Mouse (Mus musculus): ENCODE measurements around the gene Rps6ka3. TPM values are rescaled to one million over a fixed set of nuclear protein-coding genes. Genes with fewer than 3 reads are reported as not detected.

Gene Rps6ka3
- polyA plus RNA-seq (2015; fragmentation: Nextera tagmentation; extraction: Ambion mirVana) = 3.4 and 3.9 TPM in 2 replicates

DNA sequence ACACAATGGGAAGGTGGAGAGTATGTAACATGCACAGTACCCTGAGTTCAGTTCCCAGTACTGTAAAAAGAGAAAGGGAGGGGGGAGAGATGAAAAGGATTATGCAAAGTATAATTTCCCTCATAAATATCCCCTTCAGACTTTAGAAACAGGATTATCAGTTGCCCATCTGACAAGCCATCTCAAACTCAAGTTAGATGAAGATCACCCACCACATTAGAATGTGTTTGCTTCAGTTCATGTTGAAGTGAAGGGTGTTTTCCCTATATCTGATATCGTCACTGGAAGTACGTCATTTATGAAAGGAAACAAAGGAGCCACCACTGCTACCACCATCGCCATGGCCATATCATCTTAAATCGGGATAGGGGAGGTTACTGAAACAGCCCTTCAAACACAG lies at the start of gene Rps6ka3:
Gene Rps6ka3 (plus strand): TSS at position 301 of the 400 bp plus-strand sequence.
- no peaks in the 10 kb centered on the region for H3K4me1 ChIP-seq
- H3K27ac ChIP-seq (replicated peaks) = no peak within 1 kb of the TSS
- H3K36me3 ChIP-seq = no peaks in the 10 kb centered on the region
- H3K27me3 ChIP-seq = no peaks in the 10 kb centered on the region
- H3K4me3 ChIP-seq = no peak within 1 kb of the TSS
- no peak for ATAC-seq (replicated peaks)
- H3K9ac ChIP-seq (replicated peaks) = no peak within 1 kb of the TSS
- no peaks in the 10 kb centered on the region for H3K9me3 ChIP-seq
- 89% methylated on average over 4 of the region's 4 CpGs for WGBS
- no peak within 1 kb of the TSS for H3K4me2 ChIP-seq (replicated peaks)

DNA sequence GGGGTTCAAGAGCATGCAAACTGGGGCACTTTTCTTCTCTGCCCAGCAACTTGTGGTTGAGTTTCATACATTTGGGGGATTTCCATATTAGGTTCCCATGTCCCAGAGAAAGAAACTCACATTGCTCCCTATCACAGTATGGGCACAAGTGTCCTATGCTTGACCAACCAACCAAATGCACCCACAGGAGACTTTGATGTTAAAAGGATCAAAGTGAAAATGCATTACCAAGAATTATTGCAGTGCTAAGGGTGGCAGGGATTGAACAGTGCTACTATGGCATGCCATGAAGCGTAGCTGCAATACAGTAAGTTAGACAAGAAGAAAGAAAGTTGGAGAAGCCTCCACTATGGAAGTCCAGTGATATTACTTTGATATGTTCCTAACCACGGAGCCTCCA lies 40.9 kb upstream of the Rps6ka3 start:
- H3K4me3 ChIP-seq = no peak overlapping the region
- H3K27ac ChIP-seq (replicated peaks) = no peak overlapping the region
- ATAC-seq (replicated peaks) = no peak
- WGBS = 87% methylated on average over 2 of the region's 2 CpGs
- no peaks in the 10 kb centered on the region for H3K36me3 ChIP-seq
- H3K27me3 ChIP-seq = no peaks in the 10 kb centered on the region
- H3K9ac ChIP-seq (replicated peaks) = no peak overlapping the region
- H3K9me3 ChIP-seq = no peaks in the 10 kb centered on the region
- H3K4me2 ChIP-seq (replicated peaks) = no peak overlapping the region
- no peaks in the 10 kb centered on the region for H3K4me1 ChIP-seq

DNA sequence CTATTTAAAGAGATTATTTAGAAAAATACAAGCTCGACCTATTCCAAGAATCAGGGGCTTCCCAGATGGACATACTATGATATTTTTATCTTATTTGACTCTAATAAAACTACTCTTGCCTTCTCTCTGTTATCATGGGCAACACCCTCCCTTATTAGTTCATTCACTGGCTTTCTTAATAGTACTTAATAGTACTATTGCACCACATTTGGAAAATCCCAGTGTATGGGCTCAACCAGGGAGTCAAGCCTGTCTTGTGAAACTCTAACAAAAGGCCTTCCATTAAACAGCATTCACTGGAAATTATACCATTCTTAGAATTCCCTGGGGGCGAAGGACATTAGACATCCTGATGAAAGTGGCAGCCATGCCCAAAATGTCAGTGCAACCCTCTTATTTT lies 38.5 kb upstream of the Rps6ka3 start:
- no peak overlapping the region for H3K4me2 ChIP-seq (replicated peaks)
- WGBS = 64% methylated on average over 2 of the region's 2 CpGs
- no peak overlapping the region for H3K9ac ChIP-seq (replicated peaks)
- ATAC-seq (replicated peaks) = no peak
- no peaks in the 10 kb centered on the region for H3K9me3 ChIP-seq
- no peak overlapping the region for H3K4me3 ChIP-seq
- no peaks in the 10 kb centered on the region for H3K4me1 ChIP-seq
- no peaks in the 10 kb centered on the region for H3K36me3 ChIP-seq
- no peaks in the 10 kb centered on the region for H3K27me3 ChIP-seq
- no peak overlapping the region for H3K27ac ChIP-seq (replicated peaks)

DNA sequence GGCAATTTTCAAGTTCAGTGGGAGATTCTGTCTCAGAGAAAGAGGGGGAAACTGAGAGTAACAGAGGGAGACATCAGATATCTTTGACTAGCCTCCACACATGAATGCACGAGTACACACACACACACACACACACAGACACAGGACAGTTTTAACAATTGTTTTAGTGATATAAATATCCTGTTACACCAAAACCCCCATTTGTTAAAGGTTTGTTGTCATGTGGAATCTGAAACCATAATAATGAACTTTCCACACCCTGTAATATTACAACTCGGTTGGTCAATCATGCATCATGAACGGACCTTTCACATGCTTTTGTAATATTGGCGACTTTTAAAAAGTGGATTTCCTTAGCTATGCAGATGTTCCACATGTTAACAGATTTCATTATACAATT lies 18.5 kb upstream of the Rps6ka3 start:
- Histone ChIP-seq H3K4me1 (no peaks in the 10 kb centered on the region), H3K4me3 (no peak overlapping the region), H3K9me3 (no peaks in the 10 kb centered on the region), H3K4me2 (replicated peaks) (no peak overlapping the region), H3K36me3 (no peaks in the 10 kb centered on the region), H3K27ac (replicated peaks) (no peak overlapping the region), H3K27me3 (no peaks in the 10 kb centered on the region), H3K9ac (replicated peaks) (no peak overlapping the region)
- WGBS = 88% methylated on average over 4 of the region's 4 CpGs
- no peak for ATAC-seq (replicated peaks)

DNA sequence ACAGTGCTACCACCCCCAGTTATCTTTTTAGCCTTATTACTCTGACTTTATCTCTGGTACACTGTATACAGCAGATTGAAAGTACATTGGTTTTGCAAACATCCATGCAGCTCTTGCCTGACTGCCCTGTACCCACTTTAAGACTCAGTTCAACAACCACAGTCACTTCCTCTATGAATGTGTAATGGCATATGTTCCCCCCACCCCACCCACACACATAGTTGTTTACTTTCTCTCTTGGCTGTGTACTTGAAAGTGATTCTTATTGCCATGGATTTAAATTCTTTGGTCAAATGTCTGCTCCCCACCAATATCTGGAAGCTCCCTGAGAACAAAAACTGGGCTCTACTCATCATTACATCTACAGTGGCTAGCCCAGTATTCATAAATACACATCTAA lies 10.6 kb upstream of the Rps6ka3 start:
- H3K27me3 ChIP-seq = no peaks in the 10 kb centered on the region
- H3K27ac ChIP-seq (replicated peaks) = no peak overlapping the region
- H3K4me2 ChIP-seq (replicated peaks) = no peak overlapping the region
- no peaks in the 10 kb centered on the region for H3K9me3 ChIP-seq
- H3K4me1 ChIP-seq = no peaks in the 10 kb centered on the region
- ATAC-seq (replicated peaks) = no peak
- H3K9ac ChIP-seq (replicated peaks) = no peak overlapping the region
- H3K4me3 ChIP-seq = no peak overlapping the region
- H3K36me3 ChIP-seq = no peaks in the 10 kb centered on the region

DNA sequence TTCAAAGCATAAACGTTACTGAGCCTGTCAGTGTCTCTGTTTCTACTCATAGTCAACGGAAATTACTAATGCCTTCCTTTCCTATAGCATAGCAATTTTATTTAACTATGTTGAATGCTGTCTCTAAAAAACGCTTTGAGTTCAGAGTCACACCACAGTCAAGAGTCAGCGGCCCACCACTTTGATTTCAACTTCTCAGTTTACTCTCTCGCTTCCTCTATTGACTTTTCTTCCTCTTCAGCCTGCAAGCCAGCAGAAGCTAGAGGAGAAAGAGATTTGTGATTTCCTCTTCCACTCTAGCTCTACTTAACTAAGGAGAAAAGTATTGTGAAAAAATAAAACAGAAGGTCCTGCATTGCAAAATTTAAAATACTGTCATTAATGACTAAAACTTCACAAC lies 10.0 kb upstream of the Rps6ka3 start:
- Histone ChIP-seq H3K36me3 (no peaks in the 10 kb centered on the region), H3K4me3 (no peak overlapping the region), H3K27me3 (no peaks in the 10 kb centered on the region), H3K9ac (replicated peaks) (no peak overlapping the region), H3K27ac (replicated peaks) (no peak overlapping the region), H3K4me1 (no peaks in the 10 kb centered on the region), H3K9me3 (no peaks in the 10 kb centered on the region), H3K4me2 (replicated peaks) (no peak overlapping the region)
- ATAC-seq (replicated peaks) = no peak
- 78% methylated on average over 5 of the region's 5 CpGs for WGBS

DNA sequence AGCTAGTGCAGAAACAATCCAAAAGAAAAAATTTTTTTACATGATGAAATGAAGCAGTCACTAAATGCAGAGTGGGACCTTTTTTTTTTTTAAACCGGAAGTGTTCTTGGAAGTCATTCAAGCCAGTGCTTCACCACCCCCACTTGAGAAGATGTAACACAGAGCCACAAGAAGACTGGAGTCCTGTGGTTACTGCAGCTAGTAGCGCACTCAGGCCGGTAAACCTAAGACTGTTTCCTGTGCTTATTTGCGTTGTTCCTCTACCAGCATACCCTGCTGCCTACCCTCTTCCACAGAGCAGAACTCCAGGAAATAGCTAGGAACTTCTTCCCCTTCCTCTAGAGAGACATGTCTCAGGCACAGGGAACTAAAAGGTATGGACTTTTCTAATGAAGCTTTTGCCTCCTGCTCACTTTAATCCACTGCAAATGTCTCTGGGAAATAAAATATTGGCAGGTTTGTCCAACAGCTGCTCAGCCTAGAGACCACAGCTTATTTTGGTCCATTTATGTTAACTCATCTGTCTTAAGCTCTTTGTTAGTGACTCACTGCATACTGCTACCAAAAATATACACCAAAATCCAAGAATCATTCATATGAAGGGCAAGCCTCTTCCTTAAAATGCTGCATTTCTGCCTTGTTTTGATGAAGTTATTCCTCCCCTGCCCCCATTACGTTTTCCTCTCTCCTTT lies 931 bp downstream of the Rps6ka3 start:
- H3K27me3 ChIP-seq = no peaks in the 10 kb centered on the region
- no peak overlapping the region for H3K27ac ChIP-seq (replicated peaks)
- no peak overlapping the region for H3K4me3 ChIP-seq
- ATAC-seq (replicated peaks) = no peak
- H3K9me3 ChIP-seq = no peaks in the 10 kb centered on the region
- H3K4me2 ChIP-seq (replicated peaks) = no peak overlapping the region
- H3K9ac ChIP-seq (replicated peaks) = no peak overlapping the region
- WGBS = 87% methylated on average over 5 of the region's 5 CpGs
- no peaks in the 10 kb centered on the region for H3K36me3 ChIP-seq
- no peaks in the 10 kb centered on the region for H3K4me1 ChIP-seq

DNA sequence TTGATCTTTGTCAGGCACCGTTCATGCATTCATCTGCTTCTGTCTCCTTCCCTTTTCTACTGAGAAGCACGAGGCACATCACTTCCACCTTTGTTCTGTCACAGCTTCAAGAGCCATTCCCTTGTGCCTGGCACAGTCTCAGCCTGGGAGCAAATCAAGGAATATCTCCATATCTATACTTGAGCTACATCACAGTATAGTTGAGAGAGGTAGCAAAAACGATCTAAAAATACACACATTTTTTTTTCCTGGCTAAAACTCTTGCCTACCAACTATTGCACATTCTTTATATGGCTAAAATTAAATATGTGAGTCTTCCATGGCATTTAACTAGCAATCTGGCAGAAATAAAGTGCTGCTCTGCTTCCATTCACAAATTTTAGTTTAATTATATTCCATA lies 5.1 kb downstream of the Rps6ka3 start:
- no peak for ATAC-seq (replicated peaks)
- Histone ChIP-seq H3K9me3 (no peaks in the 10 kb centered on the region), H3K27ac (replicated peaks) (no peak overlapping the region), H3K9ac (replicated peaks) (no peak overlapping the region), H3K27me3 (no peaks in the 10 kb centered on the region), H3K4me1 (no peaks in the 10 kb centered on the region), H3K4me2 (replicated peaks) (no peak overlapping the region), H3K4me3 (no peak overlapping the region), H3K36me3 (no peaks in the 10 kb centered on the region)
- 24% methylated on average over 3 of the region's 3 CpGs for WGBS

DNA sequence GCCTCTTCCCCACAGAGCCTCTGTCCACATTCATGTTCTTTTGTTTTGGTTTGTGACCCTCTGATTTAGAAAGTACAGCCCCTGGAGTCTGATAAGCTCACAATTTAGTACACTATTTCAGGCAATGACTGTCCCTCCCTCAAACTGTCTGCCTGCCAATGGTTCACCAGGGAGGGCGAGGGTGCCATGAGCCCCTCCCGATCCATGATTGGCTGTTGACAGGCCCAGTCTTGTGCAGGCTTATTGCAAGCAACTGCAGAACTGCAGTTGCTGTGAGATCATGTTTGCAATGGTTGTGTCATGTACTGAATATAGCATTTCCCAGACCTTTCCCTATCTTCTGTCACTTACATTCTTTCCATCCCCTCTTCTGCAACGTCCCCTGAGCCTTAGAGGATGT lies 12.4 kb downstream of the Rps6ka3 start:
- no peak for ATAC-seq (replicated peaks)
- H3K36me3 ChIP-seq = no peaks in the 10 kb centered on the region
- H3K27ac ChIP-seq (replicated peaks) = no peak overlapping the region
- H3K4me1 ChIP-seq = no peaks in the 10 kb centered on the region
- no peak overlapping the region for H3K4me2 ChIP-seq (replicated peaks)
- H3K9ac ChIP-seq (replicated peaks) = no peak overlapping the region
- 52% methylated on average over 3 of the region's 3 CpGs for WGBS
- H3K9me3 ChIP-seq = no peaks in the 10 kb centered on the region
- H3K27me3 ChIP-seq = no peaks in the 10 kb centered on the region
- no peak overlapping the region for H3K4me3 ChIP-seq

DNA sequence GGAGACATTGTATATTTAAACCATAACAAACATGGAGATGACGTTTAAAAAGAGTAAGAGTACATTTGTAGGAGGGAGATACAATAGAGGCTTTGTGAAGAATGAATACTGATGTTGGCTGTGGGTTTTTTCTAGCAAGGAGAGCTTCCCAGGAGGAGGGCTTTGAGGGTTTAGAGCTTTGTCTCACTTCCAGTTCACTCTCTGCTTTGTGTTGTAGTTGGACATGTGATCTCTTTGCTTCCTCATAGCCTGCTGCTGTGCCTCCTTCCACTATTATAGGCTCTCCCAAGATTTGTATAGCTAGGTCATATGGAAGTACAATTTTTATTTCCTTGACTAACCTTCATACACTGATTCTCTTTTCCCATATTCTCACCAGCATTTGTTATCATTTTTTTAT lies 27.2 kb downstream of the Rps6ka3 start:
- H3K9ac ChIP-seq (replicated peaks) = no peak overlapping the region
- no peak overlapping the region for H3K27ac ChIP-seq (replicated peaks)
- H3K4me3 ChIP-seq = no peak overlapping the region
- no peak overlapping the region for H3K4me2 ChIP-seq (replicated peaks)
- no peaks in the 10 kb centered on the region for H3K4me1 ChIP-seq
- no peaks in the 10 kb centered on the region for H3K27me3 ChIP-seq
- 11% methylated on average over 1 of the region's 1 CpGs for WGBS
- no peaks in the 10 kb centered on the region for H3K9me3 ChIP-seq
- no peaks in the 10 kb centered on the region for H3K36me3 ChIP-seq
- no peak for ATAC-seq (replicated peaks)

DNA sequence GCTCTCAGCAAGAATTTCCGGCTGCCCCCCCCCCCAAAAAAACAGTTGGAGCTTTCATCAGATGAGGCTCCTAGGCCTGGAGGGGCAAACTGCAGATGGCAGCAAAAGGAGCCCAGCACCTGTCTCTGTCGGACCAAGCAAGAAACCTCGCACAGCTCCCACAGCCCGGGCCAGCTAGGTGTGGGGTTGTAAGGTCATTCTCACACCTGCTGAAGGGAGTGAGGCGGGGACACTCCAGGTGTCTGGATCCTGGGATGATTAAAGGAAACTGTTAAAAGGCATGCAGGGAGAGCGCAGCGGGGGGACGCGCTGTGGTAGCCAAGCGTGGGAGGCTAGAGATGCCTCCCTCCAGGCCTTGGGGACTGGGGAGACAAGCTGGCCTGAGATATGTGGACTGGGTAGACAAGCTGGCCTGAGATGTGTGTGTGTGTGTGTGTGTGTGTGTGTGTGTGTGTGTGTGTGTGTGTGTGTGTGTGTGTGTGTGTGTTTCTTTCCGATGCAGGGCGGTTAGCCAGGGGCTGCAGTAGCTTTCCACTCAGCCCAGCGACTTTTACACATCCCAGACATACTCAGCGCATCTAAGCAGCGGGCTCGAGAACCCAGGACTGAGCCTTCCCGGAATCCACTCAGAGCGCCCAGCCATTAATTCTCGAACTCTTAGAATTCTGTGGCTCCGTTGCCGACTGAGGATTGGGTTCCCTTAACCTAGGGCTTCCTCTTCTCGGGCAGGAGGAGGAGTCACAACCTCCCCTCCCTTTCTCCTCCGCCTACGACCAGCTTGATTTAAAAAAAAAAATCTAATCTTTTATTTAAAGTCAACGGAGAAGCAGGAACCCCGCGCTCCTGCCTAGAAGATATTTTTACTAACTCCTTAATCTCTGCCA lies 44.1 kb downstream of the Rps6ka3 start:
- no peak for ATAC-seq (replicated peaks)
- peak overlapping the region; percentile 91; the same call in 1 of the 2 replicates for H3K27ac ChIP-seq (replicated peaks)

DNA sequence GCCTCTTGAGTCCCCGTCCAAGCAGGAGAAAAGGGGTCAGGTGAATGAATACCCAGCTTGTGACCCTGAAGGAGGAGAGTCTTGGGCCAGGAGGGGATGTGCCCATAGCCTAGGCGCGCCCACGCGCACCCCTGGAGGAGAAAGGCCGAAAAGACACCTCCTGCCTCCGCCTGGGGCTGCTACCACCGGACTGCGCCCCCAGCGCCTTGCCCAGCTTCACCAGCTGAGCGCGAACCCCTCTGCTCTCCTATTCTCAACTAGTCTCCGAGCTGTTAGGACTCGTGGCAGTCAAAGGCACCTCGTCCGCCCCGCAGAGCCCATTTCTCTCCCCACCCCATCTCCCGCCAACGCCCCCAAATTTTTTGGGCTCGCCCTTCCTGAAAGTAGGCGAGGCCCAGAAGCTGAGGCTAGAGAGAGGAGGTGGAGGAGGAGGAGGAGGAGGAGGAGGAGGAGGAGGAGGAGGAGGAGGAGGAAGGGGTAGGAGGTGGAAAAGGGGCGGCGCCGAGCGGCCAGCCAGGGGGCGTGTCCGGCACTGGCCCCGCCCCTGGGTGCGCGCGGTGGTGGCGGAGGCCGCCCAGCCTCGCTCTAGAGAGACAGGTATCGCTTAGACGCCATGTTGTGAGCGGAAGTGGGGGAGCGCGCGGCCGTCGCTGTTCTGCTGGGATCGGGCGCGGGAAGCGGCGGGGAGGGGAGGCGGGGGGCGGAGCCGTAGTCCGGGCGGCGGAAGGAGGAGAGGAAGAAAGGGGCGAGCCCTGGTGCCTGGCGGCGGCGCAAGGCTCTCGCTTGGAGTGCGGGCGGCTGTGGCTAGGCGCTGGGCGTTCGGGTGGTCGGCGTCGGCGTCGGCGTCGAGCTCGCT lies 45.2 kb downstream of the Rps6ka3 start:
- Histone ChIP-seq H3K27me3 (no peaks in the 10 kb centered on the region), H3K9ac (replicated peaks) (peak overlapping the region; percentile 62), H3K4me3 (peak overlapping the region; percentile 56), H3K9me3 (no peaks in the 10 kb centered on the region), H3K27ac (replicated peaks) (peak overlapping the region; percentile 91), H3K36me3 (no peaks in the 10 kb centered on the region), H3K4me2 (replicated peaks) (peak overlapping the region; percentile 63), H3K4me1 (no peaks in the 10 kb centered on the region)
- peak; percentile 97 for ATAC-seq (replicated peaks)
- 27% methylated on average over 31 of the region's 71 CpGs for WGBS

More for the DNA sequence above, 44.1 kb downstream of the Rps6ka3 start:
- H3K4me1 ChIP-seq = no peaks in the 10 kb centered on the region
- no peaks in the 10 kb centered on the region for H3K36me3 ChIP-seq
- H3K4me3 ChIP-seq = peak overlapping the region; percentile 56
- peak overlapping the region; percentile 63 for H3K4me2 ChIP-seq (replicated peaks)
- H3K9ac ChIP-seq (replicated peaks) = peak overlapping the region; percentile 41; the same call in 1 of the 2 replicates
- H3K27me3 ChIP-seq = no peaks in the 10 kb centered on the region
- 28% methylated on average over 27 of the region's 27 CpGs for WGBS
- no peaks in the 10 kb centered on the region for H3K9me3 ChIP-seq
